Mouse (Mus musculus) G1E-ER4 (cell line): ENCODE data around the gene Cacnb3. TPM values are rescaled to one million over a fixed set of nuclear protein-coding genes. Genes with fewer than 3 reads are reported as not detected.
A peak's percentile ranks its signal among the peaks of the same experiment; 100 is the strongest.

Experiments used
- GATA1 ChIP-seq: IDR thresholded peaks from one replicate; pipeline ENCODE4 v1.8.0; 2012; ENCODE audit warnings: low read length, inconsistent platforms
- polyA plus RNA-seq: library from polyadenylated mRNA; stranded (reverse); fragments of >175 nt; gene quantifications from 2 replicates; pipeline ENCODE4 v1.2.3, GENCODE M21; 2012

The Cacnb3 gene
- polyA plus RNA-seq, result 0.39 and 0.45 TPM in 2 replicates

DNA sequence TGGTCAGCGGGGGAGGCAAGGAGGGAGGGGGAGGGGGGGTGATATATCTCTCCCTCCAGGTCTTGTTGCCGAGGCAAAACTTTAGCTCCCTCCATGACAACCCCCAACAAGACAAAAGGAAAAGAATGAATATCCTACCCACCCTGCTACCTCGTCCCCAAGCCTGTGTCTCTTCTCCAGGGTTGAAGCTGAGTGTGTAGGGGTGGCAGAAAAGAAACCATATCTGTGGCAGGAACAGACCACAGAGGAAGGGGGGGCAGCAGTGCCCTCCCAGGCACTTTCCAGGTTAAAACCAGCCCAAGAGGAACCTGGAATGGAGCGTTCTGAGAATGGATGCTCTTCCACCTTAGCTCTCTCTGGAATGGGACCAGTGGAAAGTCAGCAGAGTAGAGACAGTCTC, at the start of gene Cacnb3:
Gene Cacnb3, plus strand, starts transcription at position 301 of the 400 bp plus-strand sequence.
- no peak for TF ChIP-seq GATA1

DNA sequence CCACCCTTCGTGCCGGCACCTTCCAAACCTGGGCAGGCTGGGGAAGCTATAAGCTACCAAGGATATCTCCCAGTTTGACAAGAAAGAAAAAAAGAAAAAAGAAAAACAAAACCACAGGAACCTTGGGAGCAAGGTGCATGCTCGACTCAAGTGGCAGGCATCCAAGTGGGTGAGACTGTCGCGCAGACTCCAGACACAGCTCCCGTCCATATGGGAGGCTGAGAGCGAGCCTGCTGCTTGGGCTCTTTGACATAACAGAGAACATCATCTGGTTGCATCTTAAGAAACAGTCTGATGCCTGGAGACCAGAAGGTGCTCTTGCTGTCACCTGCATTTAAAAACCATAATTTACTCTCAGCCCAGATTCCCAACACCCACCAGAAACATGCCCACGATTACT, 48.2 kb upstream of the Cacnb3 start:
- no peak for TF ChIP-seq GATA1

DNA sequence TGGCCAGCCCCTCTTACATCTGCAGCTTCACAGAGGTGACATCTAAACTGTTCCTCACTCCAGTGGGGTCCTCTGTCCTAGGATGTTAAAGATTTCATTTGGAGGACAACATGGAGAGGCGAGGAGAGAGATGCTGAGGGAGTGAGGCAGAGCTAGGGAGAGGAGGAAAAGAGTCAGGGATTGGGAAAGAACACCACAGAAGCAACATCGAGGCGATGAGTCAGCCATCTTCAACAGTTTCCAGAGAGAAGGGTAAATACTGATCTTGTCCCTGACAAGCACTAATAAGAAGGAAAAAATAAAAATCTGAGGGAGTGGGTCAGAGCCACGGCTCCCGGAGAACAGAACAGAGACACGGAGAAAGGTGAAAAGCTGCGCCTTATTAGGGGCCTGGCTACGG, 47.6 kb upstream of the Cacnb3 start:
- TF ChIP-seq GATA1, result no peak

DNA sequence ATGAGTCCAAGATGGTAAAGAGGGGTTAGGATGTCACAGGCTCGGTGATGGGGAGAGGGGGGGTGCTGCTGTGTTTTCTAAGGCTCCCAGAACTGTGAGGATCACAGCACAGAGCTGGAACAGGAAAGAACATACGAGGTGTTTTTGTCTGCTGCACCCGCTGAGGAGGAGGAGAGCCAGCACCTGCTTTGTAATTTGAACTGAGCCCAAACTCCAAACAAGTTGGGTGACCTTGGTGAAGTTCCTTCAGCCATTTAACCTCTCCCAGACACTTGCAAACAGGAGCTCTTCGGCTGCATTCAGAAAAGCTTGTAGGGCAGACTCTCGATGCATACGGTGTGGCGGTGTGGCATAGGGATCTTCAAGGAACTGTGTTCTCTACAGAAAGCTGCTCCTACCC, 45.2 kb upstream of the Cacnb3 start:
- no peak for TF ChIP-seq GATA1

DNA sequence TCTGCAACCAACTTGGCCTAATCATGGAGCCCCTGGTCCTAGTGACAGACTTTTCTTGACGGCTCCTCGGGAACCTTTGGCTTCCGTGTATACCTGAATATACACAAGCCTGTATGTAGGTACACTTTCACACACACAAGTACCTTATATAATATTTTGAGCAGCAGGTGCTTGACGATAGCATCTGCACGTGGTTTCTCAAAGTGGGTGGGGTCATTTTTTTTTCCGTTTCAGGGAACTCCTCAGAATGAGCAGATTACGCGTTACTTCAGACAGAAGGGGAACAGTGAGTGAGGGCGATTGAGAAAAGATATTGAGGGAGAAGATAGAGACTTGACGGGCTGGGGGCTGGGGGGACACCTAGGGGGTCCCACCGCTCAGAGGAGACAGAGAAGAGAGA, 42.9 kb upstream of the Cacnb3 start:
- TF ChIP-seq GATA1, result no peak

DNA sequence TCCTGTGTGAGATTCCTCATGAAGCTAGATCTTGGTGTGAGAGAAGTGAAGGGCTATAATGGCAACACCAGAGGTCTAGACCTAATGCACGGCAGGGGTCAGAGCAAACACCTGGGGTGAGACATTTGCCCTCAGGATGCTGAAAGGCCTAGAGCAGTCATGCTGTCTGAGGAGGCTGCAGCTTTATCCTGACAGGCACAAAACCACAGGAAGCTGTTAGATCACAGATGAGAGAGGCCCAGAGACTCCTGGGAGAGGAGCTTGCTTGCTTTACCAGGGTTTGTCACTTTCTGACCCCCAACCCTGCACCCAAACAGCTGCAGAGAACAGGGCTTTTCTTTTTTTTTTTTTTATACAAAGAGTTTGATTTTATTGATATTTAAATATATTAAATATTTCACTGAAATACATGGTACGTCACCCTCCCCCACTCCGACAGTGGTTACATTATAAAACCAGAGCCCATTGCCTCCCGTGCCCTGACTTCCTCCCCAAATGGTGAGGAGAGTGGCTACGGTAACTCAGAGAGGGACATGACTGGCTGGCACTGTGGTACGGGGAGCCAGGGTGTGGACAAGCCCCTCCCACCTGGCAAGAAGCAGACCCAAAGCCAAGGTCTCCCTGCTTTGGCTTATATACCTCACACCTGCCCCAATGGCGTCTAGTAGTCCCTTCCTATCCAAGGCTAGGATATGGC, 40.9 kb upstream of the Cacnb3 start:
- no peak for TF ChIP-seq GATA1

DNA sequence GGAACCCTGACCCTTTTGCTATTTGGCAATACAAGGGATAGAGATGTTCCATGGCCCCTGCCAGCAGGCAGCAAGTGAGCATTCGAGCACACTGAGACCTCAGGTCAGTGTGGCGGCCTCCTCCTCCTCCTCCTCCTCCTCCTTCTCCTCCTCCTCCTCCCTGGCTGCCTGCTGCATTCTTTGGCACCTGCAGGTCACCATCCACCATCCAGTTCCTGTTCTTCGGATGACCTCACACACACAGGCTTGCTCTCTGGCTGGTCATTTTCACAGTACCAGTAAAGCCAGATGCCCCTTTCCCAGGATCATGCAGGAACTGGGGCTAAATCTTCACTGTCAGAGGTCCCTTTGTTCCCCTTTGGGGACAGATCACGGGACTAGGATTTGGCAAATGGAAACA, 39.2 kb upstream of the Cacnb3 start:
- TF ChIP-seq GATA1, result no peak

DNA sequence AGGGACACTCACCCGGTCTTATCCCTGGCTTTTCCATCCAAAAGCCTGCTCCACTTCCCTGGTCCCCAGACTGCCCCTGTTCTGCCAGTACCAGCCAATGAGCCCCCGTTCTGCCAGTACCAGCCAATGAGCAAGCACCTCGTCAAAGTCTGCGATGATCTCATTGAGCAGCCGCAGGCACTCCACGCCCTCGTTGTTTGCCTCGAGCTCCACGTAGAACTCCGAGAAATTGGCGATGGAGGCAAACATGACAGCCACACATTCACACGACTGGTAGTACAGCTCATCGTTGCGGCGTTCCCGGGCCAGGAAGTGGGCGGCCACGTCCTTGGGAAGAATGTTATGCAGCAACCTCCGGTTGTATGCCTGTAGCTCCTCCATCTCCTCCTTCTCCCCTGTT, 36.4 kb upstream of the Cacnb3 start:
- TF ChIP-seq GATA1, result no peak

DNA sequence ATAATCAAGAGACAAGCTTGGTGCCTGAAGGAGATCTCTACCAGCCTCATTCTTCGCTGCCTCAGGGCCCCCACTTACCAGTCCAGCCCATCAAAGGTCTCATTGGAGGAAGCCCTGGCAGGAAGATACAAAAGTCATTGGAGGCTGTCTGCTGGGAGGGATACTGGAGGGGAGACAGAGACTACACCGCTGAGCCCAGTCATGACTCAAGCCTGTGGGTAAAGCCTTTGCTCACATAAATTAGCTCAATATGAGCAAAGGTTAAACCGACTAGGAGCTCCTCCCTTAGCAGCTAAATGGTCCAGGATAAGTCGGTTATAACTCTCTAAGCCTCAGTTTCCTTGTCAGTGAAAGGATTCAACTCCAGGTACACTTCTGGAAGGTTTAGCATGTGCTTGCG, 35.6 kb upstream of the Cacnb3 start:
- TF ChIP-seq GATA1, result no peak

DNA sequence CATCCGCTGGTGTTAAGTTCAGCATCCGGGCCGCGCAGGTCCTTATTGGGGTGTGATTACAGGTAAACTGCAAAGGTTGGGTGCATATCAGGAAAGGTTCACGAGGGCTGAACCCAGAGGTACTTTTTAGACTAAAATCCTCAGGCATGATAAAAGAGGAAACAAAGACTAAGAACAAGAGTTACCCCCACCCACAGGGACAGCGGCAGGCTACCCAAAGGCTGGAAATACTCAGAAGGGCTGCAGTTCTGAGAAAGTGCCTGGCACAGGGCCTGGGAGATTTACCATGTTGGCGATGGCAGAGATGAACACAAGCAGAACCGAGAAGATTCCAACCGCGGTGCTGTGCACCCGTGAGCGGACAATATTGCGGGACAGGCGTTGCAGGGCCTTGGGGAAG, 34.0 kb upstream of the Cacnb3 start:
- TF ChIP-seq GATA1, result no peak

DNA sequence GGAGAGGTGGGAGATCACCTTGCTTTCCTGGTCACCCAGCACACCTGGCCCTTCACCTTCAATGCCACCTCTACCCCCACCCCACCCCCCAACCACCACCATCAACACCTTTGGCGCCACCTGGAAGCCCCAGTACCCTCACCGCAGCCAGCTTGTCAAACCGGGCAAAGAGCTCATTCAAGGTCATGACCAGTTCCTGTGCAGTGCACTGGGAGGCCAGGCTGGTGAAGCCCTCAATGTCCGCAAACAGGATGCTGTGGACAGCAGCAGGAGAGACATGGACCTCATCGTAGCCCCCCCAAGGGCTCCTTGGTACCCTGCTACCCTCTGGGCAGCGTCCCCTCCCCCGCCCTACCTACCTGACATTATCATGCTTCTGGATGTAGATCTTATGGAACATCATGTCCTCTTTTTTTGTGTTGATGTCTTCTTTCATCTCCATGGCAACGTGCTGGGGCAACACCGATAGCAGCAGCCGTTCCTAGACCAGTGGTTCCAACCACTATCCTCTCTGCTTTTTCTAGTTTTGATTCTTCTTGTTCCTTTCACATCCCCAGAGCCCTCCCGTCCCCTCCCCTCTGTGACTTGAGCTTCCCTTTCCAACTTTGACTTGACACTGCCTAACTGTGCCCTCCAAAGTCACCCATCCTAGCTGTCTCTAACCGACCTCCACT, 30.5 kb upstream of the Cacnb3 start:
- TF ChIP-seq GATA1, result no peak

DNA sequence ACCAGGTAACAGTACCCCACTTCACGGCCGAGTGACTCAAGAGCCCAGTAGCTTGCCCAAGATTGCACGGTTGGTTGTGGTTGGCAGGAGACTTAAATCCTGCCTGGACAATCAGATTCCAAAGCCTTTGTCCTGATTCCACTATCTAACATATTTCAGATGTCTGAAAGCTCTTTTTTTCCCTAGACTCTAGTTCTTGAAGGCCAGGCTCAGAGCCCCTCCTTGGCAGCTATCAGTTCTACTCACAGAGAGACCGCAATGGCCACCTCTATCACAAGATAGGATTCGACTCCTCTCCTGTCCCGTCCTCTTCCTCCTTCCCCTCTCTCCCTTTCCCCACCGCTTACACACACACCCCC, 28.8 kb upstream of the Cacnb3 start:
- TF ChIP-seq GATA1, result no peak

DNA sequence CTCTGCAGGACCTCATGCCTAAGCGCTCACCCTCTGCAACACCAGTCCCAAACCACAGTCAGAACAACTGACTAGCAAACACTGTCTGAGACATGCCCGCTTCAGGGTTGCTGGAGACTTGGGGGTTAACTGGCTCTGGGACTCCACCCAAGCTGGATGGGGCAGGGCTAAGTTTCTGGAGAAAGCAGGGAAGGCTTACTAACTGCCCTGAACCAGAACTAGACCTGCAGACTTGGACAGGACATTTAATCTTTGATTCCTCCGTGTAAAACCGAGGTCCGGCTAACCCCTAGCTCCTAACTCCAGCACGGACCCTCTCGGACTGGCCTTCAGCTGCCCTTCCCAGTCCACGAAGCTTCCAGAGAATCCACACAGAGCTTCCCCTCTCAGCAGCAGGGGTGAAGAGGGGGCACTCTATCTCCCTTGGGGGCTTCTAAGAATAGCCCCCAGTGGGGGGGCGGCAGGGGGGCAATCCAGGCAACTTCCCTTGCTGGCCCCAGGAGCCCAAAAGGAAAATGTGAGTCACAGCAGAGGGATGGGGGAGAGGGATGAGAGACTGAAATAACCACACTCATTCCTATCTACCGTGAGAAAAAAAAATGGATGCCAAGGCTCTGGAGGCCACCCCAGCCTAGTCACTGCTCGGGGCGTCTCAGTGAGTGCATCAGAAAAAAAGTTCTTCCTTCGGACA, 28.3 kb upstream of the Cacnb3 start:
- no peak for TF ChIP-seq GATA1

DNA sequence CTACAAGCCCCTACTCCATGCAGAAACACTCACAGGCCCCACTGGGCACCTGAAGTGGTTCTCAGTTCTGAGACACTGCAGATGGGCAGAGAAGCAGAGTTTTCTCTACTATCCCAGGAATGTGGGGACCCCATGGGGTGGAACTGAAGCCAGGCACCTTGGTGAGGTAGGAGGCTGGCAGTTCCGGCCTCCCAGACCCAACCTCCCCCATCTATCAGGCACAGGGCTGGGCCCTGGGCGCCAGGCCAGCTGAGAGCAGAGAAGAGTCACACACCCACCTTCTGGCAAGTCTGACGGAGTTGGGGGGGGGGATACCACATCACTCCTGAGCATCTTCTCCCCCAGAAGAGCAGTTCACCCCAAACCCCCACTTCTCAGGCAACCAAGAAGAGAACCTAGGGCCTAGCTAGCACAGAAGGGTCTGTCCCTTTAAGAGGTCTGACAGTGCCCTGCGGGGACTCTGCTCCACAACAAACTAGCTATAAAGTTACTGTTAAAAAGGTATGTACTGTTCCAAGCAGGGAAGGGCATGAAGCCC, 27.6 kb upstream of the Cacnb3 start:
- TF ChIP-seq GATA1, result no peak

DNA sequence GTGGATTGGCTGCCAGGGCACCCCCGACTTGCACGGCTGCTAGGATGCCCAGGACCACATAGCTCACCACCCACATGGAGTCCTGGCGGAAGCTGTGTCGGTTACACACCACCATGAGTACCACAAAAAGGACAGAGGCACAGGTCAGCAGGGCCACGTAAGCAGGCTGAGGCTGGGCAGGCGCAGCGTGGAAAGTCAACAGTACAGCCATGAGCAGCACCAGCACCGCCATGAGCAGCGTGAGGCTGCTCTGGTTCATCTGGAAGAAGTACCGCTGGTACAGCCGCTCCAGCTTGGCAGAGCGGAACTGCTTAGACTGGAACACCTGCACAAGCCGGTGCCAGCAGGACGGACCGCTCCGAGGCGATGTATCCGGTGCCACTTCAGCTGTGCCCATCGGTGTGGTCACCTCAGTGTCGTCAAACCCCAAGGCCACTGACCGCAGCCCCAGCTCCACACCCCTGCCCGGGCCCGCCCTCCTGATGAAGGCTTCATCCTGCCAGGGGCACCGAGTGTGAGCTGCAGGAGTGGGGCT, 26.5 kb upstream of the Cacnb3 start:
- TF ChIP-seq GATA1, result no peak

DNA sequence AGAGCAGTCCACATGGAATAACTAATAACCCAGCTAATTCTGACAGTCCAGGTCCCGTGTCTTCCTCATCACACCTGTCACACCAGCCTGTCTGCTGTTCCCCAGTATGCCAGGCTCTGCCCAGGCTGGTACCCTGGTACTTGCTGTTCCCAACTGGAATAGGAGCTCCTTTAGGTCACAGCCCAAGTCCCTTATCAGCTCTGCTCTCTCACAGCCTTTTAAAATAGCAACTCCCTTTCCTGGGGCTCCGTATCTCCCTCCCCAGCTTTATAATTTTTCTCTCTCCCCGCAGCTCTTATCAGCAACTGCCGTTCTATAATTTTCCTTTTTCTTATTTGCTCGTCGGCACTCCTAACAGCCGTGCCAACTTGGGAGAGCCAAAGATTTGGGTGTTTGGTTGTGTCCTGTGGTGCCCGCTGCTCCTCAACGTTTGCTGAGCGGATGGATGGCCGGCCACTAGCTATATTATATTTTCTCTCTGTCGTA, 24.5 kb upstream of the Cacnb3 start:
- TF ChIP-seq GATA1, result peak; percentile 80
